Mouse (Mus musculus): ENCODE results near the gene Mocs3.

Gene Mocs3

DNA sequence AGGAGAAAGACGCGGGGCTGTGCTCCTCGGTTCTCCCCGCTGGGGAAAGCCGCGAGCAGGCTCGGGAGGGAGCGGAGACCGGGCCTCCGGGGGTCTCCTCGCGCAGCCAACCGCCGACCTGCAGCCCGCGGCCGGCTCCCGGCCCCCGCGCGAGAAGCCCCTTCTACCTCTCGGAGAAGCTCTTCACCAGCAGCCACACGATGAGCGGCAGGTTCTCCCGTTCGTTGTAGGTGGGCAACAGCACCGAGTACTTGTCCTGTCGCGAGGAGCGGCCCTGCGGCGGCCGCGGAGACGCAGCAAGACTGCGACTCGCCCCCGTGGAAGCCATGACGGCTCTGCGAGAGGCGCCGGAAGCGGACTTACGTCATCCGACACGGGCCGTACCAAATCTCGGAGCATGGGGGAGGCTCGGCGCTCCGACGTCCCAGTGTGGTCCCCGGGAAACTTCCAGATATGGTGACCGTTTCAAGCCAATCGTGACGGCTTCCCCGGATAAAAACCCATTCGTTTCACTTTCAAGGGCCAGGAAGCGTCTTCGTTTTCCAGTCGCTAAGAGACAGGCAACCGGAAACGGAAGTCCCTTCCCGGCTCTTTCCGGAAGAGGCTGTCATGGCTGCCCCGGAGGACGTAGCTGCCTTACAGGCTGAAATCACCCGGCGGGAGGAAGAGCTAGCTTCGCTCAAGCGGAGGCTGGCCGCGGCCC lies at the start of gene Mocs3, which contains the start of the genes Gm20716 and Dpm1:
Mocs3 (plus strand) TSS at position 597 of the 703 bp plus-strand sequence.
Gm20716 (minus strand) TSS at position 339 of the 703 bp plus-strand sequence.
Dpm1 (minus strand) TSS at position 566 of the 703 bp plus-strand sequence.
- DNase-seq (ENCODE audit: low spot score) = peak; percentile 90

DNA sequence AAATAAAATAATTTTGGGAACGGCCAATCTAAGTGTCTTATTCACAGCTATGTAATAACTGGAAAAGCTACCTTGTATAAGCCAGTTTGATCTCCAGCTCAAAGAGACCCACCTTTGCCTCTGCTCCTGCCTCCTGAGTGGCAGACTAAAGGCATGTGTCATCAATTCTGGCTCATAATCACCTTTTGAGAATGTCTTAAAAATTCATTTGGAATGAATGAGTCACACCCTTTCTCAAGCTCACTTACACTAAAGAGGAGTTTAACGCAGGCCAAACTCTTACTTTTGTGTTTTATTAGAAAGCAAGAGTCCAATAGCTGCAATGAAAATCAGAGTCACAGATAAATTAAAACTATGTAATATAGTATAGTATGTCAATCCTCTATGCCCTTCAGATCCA lies 38.6 kb upstream of the Mocs3 start:
- no peak for DNase-seq (ENCODE audit: low spot score)

DNA sequence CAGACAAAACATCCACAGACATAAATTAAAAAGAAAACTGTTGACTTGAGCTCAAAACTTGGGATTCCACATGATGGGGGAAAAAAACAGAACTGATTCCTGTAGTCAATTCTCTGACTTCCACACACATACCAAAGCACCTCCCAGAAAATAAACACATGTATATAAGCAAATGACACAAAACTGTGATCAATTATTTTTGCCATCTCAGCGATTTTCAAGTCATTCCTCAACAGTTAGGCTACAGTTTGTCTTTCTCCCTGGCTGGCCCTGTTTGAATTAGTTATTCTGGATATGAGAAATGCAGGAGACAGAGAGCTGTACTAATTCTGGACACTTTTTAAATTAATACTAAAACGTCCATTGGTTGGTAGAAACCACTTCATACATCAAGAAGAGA lies 36.7 kb upstream of the Mocs3 start:
- no peak for DNase-seq (ENCODE audit: low spot score)

DNA sequence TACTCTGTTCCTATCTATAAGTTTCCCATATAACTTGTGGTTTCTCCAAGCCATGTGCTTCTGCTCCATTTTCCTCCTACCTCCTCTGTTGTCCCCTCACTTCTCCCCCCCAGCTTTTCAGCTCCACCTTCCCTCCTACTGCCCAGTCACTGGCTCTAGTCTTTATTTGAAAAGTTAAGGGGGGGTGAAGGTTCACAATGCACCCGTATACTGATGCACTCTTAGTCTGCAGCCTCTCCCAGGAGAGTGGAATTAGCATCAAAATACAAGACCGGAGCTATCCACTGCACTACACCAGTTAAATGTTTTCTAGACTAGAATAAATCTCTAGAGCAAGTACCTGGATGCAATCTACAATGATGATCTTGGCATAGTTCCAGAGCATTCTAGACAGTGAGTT lies 34.7 kb upstream of the Mocs3 start:
- DNase-seq (ENCODE audit: low spot score) = no peak

DNA sequence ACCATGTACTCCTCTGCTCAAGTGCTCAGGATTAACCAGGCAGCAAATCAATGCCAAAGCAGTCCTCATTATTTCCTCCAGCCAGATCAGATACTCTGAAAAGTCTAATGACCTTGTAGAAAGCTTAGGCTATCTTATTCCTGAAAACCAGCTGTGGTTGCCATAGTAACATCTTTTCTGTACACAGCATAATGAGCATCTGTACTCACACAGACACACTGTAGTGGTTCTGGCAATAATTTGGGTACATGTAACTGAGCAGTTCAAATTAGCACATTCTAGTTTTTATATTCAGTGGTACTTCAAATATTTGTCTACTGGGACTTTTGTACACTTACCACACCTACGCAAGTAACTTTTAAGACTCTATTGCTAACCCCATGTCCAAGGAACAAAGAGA lies 32.0 kb upstream of the Mocs3 start:
- DNase-seq (ENCODE audit: low spot score) = no peak

DNA sequence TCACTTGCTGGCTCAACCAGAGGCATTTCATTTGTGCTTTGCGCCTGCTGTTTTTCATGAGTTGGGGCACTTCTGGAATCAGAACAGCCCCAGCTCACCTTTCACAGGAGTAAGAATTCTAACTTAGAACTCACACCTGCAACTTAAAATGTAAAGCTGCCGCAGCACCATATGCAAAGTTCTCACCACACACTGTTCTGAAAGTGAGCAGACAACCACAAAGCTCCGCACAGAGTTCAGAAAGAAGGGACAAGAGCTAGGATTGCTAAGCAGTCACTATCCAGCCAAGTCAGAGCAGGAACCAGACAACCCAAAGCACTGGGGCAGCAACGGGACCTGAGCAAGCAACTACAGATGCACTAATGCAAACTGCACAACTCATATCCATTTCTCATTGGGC lies 30.9 kb upstream of the Mocs3 start:
- no peak for DNase-seq (ENCODE audit: low spot score)

DNA sequence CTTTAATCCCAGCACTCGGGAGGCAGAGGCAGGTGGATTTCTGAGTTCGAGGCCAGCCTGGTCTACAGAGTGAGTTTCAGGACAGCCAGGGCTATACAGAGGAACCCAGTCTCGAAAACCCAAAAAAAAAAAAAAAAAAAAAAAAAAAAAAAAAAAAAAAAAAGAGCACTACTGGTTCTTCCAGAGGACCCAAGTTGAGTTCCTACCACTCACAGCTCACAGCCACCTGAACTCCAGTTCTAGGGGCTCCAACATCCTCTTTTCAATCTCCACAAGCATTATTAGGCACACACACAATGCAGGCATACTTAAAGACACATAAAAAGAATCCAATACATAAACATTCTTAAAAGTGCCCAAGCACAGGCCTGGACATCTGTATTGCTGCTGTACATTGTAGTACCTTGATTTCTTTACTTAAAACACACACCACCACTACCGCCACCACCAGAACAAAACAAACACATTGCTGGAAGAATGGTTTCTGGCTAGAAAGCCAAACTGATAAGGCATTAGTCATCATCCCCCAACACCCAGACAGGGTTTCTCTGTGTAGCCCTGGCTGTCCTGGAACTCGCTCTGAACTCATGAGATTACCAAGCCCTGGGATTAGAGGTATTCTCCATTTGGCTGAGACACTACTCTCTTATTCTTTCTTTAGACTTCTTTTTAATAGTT lies 30.3 kb upstream of the Mocs3 start:
- DNase-seq (ENCODE audit: low spot score) = no peak

DNA sequence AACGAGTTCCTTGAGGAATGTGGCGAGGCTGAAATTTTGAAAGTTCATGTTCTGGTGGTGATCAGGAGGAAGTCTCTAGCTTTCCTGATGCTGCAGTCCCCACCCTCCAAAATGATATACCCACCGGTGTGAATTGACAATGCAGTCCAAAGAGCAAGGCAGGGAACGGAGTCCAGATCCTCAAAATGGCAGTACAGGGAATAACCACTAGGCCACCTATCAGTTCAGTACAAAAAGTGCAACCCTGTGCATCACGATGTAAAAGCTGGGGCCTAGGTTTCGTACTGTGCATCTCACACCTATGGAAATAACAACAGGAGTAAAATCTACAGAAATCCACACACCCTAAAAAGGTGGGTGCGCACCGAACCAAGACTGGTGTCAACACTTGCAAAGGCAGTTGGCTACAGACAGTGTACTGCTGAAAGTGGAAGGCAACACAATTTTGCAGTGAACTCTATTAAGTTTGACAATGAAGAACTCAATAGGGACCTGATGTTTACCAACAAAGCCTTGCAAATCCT lies 25.9 kb upstream of the Mocs3 start:
- no peak for DNase-seq (ENCODE audit: low spot score)

DNA sequence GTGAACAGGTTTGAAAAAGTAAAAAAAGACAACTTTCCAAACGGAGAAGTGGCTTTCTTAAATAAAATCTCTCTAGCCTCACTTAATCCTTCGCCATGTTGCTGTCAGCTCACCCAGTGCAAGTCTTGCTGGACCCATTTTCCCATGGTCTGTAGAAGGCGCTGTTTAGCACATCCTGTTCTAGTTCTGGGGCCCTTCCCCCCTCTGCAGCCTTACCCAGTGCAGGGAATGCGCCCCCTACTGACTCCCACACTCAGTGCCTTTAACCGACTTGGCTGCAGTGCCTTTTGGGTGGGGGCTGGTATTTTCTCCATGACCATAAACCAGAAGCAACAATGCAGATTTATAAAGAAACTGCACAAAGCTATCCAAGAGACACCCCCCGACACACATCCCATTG lies 25.2 kb upstream of the Mocs3 start:
- peak; percentile 49 for DNase-seq (ENCODE audit: low spot score)

DNA sequence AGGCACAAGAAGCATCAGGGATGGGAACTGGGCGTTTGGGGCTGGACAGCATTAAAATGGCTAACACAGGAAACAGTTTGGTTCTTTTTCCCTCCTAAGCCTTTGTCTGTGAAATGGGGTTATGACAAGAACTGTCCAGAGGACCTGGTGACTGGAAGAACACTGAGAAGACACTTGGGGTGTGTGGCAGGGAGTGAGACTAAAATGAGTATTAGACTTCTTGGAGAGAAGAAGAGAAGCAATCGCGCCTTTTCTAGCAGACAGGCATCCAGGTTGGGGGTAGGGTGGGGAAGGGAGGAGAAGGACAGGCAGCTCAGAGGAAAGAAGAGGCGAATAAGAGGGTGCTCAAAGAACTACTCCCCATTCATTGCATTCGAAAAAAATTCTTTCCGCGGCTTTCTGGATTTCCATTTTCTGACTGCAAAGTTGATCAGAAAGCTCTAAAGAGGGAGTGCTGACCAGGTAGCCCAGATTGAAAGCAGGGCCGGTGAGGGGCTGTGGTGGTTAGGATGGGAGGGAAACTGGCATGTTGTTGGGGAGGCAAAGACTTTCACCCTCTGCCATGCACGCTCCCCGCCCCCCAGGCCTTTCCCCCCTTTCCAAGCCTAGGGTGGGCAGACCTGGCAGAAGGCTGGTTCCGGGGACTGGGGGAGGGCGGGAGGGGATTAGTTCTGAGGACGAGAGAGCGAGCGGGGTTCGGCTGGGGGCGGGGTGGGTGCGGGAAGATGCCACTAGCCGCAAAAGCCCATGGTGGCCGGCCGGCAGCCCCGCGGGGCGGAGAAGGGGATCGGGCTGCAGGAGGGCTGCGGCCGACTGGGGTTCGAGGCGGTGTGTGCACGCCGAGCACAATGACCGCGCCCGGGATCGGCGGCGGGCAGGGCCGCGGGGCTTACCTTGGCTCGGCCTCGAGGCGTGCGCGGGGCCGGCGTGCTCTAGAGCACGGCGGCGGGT lies 24.5 kb upstream of the Mocs3 start:
- no peak for DNase-seq (ENCODE audit: low spot score)

DNA sequence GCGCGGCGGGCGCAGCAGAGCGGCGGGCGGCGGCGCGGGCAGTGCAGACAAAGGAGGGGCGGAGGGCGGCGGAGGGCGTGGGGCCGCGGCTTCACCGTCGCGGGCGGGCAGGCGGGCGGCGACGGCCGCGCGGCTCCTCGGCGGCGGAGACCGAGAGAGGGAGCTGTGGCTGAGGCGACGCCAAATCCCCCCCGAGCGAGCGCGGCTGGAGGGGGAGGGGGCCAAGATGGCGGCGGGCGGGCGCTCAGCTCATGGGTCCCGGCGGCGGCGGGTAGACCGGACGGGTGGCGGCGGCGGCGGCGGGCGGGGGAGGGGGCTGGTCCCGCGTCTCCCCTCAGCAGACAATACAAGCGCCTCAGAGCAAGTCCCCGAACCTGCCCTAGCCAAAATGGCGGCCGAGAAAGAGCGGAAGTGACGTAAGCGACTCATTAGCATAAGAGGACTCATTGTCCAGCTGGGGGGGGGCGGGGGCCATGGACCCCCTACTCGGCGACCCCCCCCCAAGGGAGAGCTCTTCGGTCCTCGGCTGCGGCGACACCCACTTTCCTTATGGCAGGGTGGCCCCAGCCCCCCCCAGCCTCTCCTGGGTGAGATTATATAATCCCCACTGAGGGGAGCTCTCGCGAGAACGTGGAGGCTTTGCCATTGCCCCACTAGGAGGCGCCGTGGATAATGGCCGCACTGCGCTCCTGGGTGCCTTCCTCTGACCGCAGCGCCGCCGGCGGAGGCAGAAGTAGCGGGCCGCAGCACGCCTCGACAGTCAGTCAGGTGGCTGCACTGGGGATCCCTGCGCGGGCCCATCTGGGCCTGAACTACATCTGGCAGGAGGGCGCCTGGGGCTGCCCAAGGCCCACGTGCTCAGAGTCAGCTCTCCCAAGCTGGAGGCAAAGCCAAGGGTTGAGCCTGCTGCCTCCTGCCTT lies 23.4 kb upstream of the Mocs3 start, which contains the start of gene Adnp:
Adnp (minus strand) TSS at position 388 of the 920 bp plus-strand sequence.
- peak; percentile 90 for DNase-seq (ENCODE audit: low spot score)

DNA sequence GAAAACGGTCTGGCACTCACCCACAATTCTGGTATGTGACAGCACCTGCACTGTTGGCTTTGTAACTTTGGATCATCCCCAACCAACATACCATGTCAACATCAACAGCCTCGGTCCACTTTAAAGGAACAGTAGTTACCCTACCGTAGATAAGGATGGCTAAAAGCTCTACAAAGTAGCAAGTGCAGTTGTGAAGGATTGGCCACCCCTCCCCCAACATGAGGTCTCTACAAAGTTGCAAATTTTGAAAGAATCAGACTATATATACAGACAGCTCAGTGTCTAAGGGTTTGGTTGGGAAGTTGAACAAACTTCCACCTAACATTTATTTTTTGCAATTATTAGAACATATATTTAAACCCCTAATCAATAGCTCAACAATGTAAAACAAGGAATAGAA lies 22.5 kb upstream of the Mocs3 start:
- no peak for DNase-seq (ENCODE audit: low spot score)

DNA sequence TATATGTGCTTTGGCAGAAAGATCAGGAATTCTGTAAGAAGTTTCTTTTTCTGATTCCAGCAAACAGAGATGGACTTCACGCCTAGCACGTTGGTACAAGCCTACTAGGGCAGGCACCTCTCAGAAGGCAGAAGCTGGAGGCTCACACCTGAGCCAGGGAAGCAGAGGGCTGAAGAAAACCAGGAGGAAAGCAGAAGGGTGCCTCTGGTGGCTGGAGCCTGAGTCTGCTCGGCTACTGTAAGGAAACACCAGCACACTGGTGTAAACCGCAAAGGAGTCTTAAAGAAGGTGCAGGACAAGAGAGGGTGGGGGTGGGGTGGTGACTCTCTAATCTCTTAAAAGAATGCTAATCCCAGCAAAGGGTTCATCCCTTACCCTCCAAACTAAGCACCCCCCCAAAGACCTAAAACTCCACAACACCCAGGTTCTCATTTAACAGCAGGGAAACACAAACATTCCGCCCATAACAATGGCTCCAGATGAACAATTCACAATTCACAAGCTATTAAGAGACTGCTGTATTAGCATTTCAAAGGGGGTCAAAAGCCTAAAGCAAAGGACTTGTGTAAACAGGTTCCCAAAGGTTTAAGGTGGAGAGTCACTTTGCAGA lies 16.5 kb upstream of the Mocs3 start:
- DNase-seq (ENCODE audit: low spot score) = no peak

DNA sequence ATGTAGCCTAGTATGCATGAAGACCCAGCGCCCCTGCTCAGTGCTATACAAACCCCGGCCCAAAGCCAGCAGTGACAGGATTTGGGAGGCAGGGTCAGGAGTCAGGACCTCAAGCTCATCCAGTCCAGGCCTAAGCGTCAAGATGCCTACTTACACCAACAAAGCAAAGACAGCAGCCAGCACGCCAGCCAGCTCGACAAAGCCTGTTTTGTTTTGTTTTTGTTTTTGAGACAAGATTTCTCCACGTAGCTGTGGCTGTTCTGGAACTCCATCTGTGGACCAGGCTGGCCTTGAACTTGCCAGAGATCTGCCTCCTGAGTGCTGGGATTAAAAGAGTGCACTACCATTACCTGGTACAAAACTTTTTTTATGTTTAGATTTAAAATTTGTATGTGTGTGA lies 7.1 kb upstream of the Mocs3 start:
- DNase-seq (ENCODE audit: low spot score) = no peak

DNA sequence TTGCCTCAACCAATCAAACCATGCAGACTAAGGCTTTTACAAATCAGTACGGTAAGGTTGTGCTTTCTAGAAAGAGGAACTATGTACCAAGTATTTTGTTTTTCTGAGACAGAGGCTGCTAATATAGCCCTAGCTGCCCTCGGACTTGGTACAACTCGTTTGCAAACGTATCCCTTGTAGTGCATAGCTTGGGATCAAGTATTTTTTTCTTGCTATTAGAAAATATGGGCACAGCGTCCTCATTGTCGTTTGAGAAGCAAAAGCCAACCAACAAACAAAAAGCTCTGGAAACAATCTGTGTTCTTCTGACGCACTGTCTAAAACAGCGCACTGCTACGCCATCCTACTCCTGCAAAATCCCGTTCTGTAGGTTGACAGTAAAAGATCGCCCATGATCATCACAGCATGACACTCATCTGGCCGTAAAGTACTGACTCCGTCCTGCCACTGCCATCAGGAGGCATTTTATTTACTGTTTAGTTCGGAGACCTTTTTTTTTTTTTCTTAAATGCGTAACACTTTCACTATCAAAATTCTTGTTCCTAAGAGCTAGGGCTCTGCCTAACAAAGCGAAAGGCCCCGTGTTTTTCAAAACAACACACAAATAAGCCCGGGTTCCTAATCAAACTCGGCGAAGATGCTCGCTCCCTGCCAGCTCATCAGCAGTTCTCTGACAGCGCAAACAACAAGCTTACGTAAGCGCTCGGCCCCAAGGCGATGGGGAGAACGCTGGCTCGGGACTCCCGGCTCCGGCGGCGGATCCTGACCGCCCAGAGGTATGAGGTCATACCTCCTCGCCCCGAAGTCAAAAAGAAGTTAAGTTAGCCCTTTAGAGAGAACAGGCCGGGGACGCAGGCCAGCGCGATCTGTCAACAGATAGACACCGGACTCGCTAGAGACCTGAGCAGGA lies 1.1 kb upstream of the Mocs3 start:
- no peak for DNase-seq (ENCODE audit: low spot score)

DNA sequence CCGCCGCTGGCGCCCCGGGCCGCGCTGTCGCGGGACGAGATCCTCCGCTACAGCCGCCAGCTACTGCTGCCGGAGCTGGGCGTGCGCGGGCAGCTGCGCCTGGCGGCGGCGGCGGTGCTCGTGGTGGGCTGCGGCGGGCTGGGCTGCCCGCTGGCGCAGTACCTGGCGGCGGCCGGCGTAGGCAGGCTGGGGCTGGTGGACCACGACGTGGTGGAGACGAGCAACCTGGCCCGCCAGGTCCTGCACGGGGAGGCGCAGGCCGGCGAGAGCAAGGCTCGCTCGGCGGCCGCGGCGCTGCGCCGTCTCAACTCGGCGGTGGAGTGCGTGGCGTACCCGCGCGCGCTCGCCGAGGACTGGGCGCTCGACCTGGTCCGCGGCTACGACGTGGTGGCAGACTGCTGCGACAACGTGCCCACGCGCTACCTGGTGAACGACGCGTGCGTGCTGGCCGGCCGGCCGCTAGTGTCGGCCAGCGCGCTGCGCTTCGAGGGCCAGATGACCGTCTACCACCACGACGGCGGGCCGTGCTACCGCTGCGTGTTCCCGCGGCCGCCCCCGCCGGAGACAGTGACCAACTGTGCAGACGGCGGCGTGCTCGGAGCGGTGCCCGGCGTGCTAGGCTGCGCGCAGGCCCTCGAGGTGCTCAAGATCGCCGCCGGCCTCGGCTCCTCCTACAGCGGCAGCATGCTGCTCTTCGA lies 500 bp downstream of the Mocs3 start:
- DNase-seq (ENCODE audit: low spot score) = no peak

DNA sequence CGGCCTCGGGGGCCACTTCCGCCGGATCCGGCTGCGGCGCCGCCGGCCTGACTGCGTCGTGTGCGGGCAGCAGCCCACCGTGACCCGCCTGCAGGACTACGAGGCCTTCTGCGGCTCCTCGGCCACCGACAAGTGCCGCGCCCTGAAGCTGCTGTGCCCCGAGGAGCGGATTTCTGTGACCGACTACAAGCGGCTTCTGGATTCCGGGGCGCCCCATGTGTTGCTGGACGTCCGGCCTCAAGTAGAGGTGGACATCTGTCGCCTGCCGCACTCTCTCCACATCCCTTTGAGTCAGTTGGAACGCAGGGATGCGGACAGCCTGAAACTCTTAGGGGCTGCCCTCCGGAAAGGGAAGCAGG lies 1.0 kb downstream of the Mocs3 start:
- DNase-seq (ENCODE audit: low spot score) = no peak

DNA sequence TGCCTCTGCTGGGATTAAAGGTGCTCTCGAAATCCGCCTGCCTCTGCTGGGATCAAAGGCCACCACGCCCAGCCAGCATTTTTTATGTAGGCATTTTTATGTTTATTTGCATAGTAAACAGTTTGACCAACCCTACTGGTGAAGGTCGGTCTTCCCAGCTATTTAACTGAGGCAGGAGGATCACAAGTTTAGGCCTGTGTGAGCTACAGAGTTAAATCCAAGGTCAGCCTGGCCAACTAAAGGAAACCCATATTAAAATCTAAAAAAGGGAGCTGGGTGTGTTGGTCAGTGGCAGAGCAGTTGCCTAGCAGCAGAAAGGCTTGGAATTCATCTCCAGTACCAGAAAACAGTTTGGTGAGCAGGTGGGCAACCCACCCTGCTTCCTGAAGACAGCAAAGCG lies 2.9 kb downstream of the Mocs3 start:
- DNase-seq (ENCODE audit: low spot score) = no peak

DNA sequence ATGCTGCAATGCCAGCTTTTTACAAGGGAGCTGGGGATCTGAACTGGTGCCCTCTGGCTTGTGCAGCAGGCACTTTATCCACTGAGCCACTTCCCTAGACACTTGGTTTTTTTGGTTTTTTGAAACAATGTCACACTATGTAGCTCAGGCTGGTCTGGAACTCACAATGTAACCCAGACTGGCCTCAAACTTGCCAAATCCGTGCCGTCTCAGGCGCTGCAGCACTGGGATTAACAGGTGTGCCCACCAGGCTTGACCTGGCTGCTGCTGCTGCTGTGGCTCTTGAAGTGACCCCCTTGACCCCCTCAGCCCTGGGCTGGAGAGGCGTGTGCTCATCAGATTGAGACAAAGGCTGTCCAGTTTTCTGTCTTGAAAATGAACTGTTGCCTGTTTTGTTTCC lies 7.9 kb downstream of the Mocs3 start:
- no peak for DNase-seq (ENCODE audit: low spot score)
